Mouse (Mus musculus) lung, adult 2 months (tissue): ENCODE data around the gene Cyp3a25.

ENCODE experiments used
- CTCF ChIP-seq: fragments of 200-500 bp; IDR thresholded peaks from 2 replicates; pipeline ENCODE4 v1.5.1; 2011; ENCODE audit warnings: mild to moderate bottlenecking, low read length, control low read depth; ENCODE audit not compliant: insufficient read depth
- POLR2A ChIP-seq: fragments of 200-500 bp; IDR thresholded peaks from 2 replicates; pipeline ENCODE4 v1.6.1; 2011; ENCODE audit warnings: low read depth, mild to moderate bottlenecking, control low read depth, low read length, borderline replicate concordance; ENCODE audit errors: extremely low read depth

DNA sequence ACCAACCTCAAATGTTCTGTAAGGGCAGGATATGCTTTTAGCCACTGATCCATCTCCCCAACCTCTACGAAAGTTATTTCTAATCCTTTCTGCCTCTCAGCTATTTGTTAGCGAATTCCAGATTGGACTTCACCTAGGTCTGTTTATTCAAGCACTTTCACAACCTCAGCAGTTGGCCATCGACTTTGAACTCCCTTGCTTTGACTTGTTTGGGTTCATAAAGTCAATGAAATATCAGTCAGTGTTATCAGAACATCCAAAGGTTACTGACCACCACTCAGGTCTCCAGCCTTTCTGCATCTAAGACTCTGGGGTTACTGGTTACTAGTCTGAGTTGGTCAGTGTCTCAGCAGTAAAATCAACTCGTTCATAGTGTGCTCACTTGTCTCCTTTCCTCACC is 11.7 kb upstream of the Cyp3a25 start:
- no peak for TF ChIP-seq POLR2A
- TF ChIP-seq CTCF = no peak
